Mouse (Mus musculus): ENCODE data around the gene Rgl3. TPM values are rescaled to one million over a fixed set of nuclear protein-coding genes. Genes with fewer than 3 reads are reported as not detected.

The Rgl3 gene
- polyA plus RNA-seq, 1 experiment from 2014 or later = 1.7 TPM

DNA sequence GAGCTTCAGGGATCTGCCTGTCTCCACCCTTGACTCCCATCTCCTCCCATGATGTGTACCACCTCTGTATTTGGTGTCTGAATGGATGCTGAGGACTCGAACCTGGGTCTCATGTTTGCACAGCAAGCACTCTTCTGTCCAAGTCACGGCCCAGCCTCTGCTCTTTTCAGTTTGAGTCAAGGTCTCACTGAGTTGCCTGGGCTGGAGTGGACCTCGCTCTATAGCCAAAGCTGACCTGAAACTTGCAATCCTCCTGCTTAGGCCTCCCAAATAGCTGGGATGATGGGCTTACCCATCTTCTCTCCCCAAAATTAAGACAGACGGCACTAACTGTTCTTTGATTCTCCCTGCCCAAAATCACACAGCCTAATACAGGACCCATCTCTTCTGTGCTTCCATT lies 66.2 kb downstream of the Rgl3 start:
- no peaks in the 10 kb centered on the region for H3K27me3 ChIP-seq (replicated peaks; ENCODE audit: control insufficient read depth, insufficient read depth, low read length)
- H3K4me1 ChIP-seq (ENCODE audit: control insufficient read depth, insufficient read depth, low read length) = peaks cover 8% of the 10 kb centered on the region
- peaks cover 3% of the 10 kb centered on the region; the same call in 1 of the 2 replicates for H3K36me3 ChIP-seq (ENCODE audit: control insufficient read depth, insufficient read depth, low read length)
- H3K9ac ChIP-seq (ENCODE audit: low read depth, low read length) = no peak overlapping the region
- H3K4me2 ChIP-seq (ENCODE audit: low read depth, low read length) = no peak overlapping the region
- no peak overlapping the region for H3K27ac ChIP-seq (ENCODE audit: low read length)
- H3K9me3 ChIP-seq (ENCODE audit: control insufficient read depth, low read length) = no peaks in the 10 kb centered on the region
- no peak overlapping the region for H3K4me3 ChIP-seq (ENCODE audit: low read length)
- ATAC-seq = no peak
- 94% methylated on average over 4 of the region's 4 CpGs for WGBS

Other genes with a start within 250 kb of the Rgl3 start
- gene Spc24, start 229.1 kb downstream of the Rgl3 start, polyA plus RNA-seq (2015; fragmentation: Nextera tagmentation; extraction: Ambion mirVana) = 85.5 and 106 TPM in 2 replicates
- gene Kank2, start 190.7 kb downstream of the Rgl3 start, polyA plus RNA-seq (2015; fragmentation: Nextera tagmentation; extraction: Ambion mirVana) = 9.7 and 9.9 TPM in 2 replicates
- gene Angptl8, start 153.9 kb downstream of the Rgl3 start, polyA plus RNA-seq (2015; fragmentation: Nextera tagmentation; extraction: Ambion mirVana) = 17.3 and 18.4 TPM in 2 replicates
- 23.3 and 24.7 TPM in 2 replicates for gene Dock6, start 136.8 kb downstream of the Rgl3 start, polyA plus RNA-seq (2015; fragmentation: Nextera tagmentation; extraction: Ambion mirVana)
- gene Rab3d, start 71.3 kb downstream of the Rgl3 start, polyA plus RNA-seq (2015; fragmentation: Nextera tagmentation; extraction: Ambion mirVana) = 47.5 and 47.9 TPM in 2 replicates
- gene Ccdc159, start 62.0 kb downstream of the Rgl3 start, polyA plus RNA-seq (2015; fragmentation: Nextera tagmentation; extraction: Ambion mirVana) = 2.6 and 3.5 TPM in 2 replicates
- gene Tmem205, start 61.9 kb downstream of the Rgl3 start, polyA plus RNA-seq (2015; fragmentation: Nextera tagmentation; extraction: Ambion mirVana) = 93.9 and 97.0 TPM in 2 replicates
- gene Plppr2, start 52.4 kb downstream of the Rgl3 start, polyA plus RNA-seq (2015; fragmentation: Nextera tagmentation; extraction: Ambion mirVana) = 5.2 and 6.2 TPM in 2 replicates
- 5.9 and 6.5 TPM in 2 replicates for gene Swsap1, start 33.7 kb downstream of the Rgl3 start, polyA plus RNA-seq (2015; fragmentation: Nextera tagmentation; extraction: Ambion mirVana)
- 4.8 and 6.4 TPM in 2 replicates for gene Epor, start 25.9 kb downstream of the Rgl3 start, polyA plus RNA-seq (2015; fragmentation: Nextera tagmentation; extraction: Ambion mirVana)
- gene Ccdc151, start 13.2 kb upstream of the Rgl3 start, polyA plus RNA-seq (2015; fragmentation: Nextera tagmentation; extraction: Ambion mirVana) = 0.28 and 0.54 TPM in 2 replicates
- gene Prkcsh, start 13.4 kb upstream of the Rgl3 start, polyA plus RNA-seq (2015; fragmentation: Nextera tagmentation; extraction: Ambion mirVana) = 121 and 125 TPM in 2 replicates
- 1.5 and 1.9 TPM in 2 replicates for gene Elavl3, start 62.6 kb upstream of the Rgl3 start, polyA plus RNA-seq (2015; fragmentation: Nextera tagmentation; extraction: Ambion mirVana)
- gene Gm49318, start 81.8 kb upstream of the Rgl3 start, polyA plus RNA-seq (2015; fragmentation: Nextera tagmentation; extraction: Ambion mirVana) = not detected in 2 replicates
- gene Zfp653, start 81.9 kb upstream of the Rgl3 start, polyA plus RNA-seq (2015; fragmentation: Nextera tagmentation; extraction: Ambion mirVana) = 9.2 and 9.7 TPM in 2 replicates
- 50.8 and 54.2 TPM in 2 replicates for gene Ecsit, start 96.0 kb upstream of the Rgl3 start, polyA plus RNA-seq (2015; fragmentation: Nextera tagmentation; extraction: Ambion mirVana)
- 324 and 348 TPM in 2 replicates for gene Cnn1, start 109.8 kb upstream of the Rgl3 start, polyA plus RNA-seq (2015; fragmentation: Nextera tagmentation; extraction: Ambion mirVana)
- 134 and 157 TPM in 2 replicates for gene Elof1, start 127.7 kb upstream of the Rgl3 start, polyA plus RNA-seq (2015; fragmentation: Nextera tagmentation; extraction: Ambion mirVana)
- 78.2 and 87.5 TPM in 2 replicates for gene Acp5, start 146.3 kb upstream of the Rgl3 start, polyA plus RNA-seq (2015; fragmentation: Nextera tagmentation; extraction: Ambion mirVana)
- gene Pigyl, start 167.4 kb upstream of the Rgl3 start, polyA plus RNA-seq (2015; fragmentation: Nextera tagmentation; extraction: Ambion mirVana) = 93.1 and 94.5 TPM in 2 replicates
- gene Zfp872, start 198.6 kb upstream of the Rgl3 start, polyA plus RNA-seq (2015; fragmentation: Nextera tagmentation; extraction: Ambion mirVana) = 0.58 and 0.65 TPM in 2 replicates
- gene Zfp809, start 236.3 kb upstream of the Rgl3 start, polyA plus RNA-seq (2015; fragmentation: Nextera tagmentation; extraction: Ambion mirVana) = 19.1 and 21.8 TPM in 2 replicates

All from intestine, embryonic 16.5 days (tissue).